Mouse (Mus musculus): ENCODE data around the gene Srgap3.
"Not testable (repeated sequence)": the region's sequence is repeated elsewhere in the genome, so short reads cannot be mapped to it uniquely, and the experiment has no call there.

Gene Srgap3

GRCm38 (mm10) chr6:112903796-112904195, 43.3 kb downstream of the Srgap3 start:
- DNase-seq: no peak

- no peak for DNase-seq
Measured at GRCm38 (mm10) chr6:112903226-112903625, 43.8 kb downstream of the Srgap3 start.

GRCm38 (mm10) chr6:112902791-112903190, 44.3 kb downstream of the Srgap3 start:
- no peak for DNase-seq

- DNase-seq: no peak
Measured at GRCm38 (mm10) chr6:112900306-112900705, 46.8 kb downstream of the Srgap3 start.

GRCm38 (mm10) chr6:112899711-112900110, 47.4 kb downstream of the Srgap3 start:
- DNase-seq: no peak

- DNase-seq: no peak
Measured at GRCm38 (mm10) chr6:112899276-112899675, 47.8 kb downstream of the Srgap3 start.

- DNase-seq: no peak
Measured at GRCm38 (mm10) chr6:112898435-112898834, 48.6 kb downstream of the Srgap3 start.

GRCm38 (mm10) chr6:112896372-112896771, 50.7 kb downstream of the Srgap3 start:
- no peak for DNase-seq

- no peak for DNase-seq
Measured at GRCm38 (mm10) chr6:112890331-112890751, 56.7 kb downstream of the Srgap3 start.

GRCm38 (mm10) chr6:112883588-112884135, 63.4 kb downstream of the Srgap3 start:
- no peak for DNase-seq

GRCm38 (mm10) chr6:112880048-112880534, 67.0 kb downstream of the Srgap3 start:
- peak; percentile 75 for DNase-seq

- DNase-seq: peak; percentile 63
Measured at GRCm38 (mm10) chr6:112879154-112879553, 67.9 kb downstream of the Srgap3 start.

- DNase-seq: no peak
Measured at GRCm38 (mm10) chr6:112873089-112873835, 73.8 kb downstream of the Srgap3 start.

GRCm38 (mm10) chr6:112871241-112871780, 75.8 kb downstream of the Srgap3 start:
- no peak for DNase-seq

- no peak for DNase-seq
Measured at GRCm38 (mm10) chr6:112868197-112868957, 78.7 kb downstream of the Srgap3 start.

GRCm38 (mm10) chr6:112866096-112866495, 81.0 kb downstream of the Srgap3 start:
- no peak for DNase-seq

- DNase-seq: peak; percentile 68
Measured at GRCm38 (mm10) chr6:112865021-112865531, 82.0 kb downstream of the Srgap3 start.

- no peak for DNase-seq
Measured at GRCm38 (mm10) chr6:112862465-112862864, 84.6 kb downstream of the Srgap3 start.

- DNase-seq: no peak
Measured at GRCm38 (mm10) chr6:112861351-112862297, 85.4 kb downstream of the Srgap3 start.

- DNase-seq: not testable (repeated sequence)
Measured at GRCm38 (mm10) chr6:112860290-112860689, 86.8 kb downstream of the Srgap3 start.

- DNase-seq: no peak
Measured at GRCm38 (mm10) chr6:112857057-112857456, 90.0 kb downstream of the Srgap3 start.

- DNase-seq: no peak
Measured at GRCm38 (mm10) chr6:112855183-112855582, 91.9 kb downstream of the Srgap3 start.
